Mouse (Mus musculus) adrenal gland, postnatal 25 days (tissue): Measurements from ENCODE around the gene Rapsn. TPM values are rescaled to one million over a fixed set of nuclear protein-coding genes. Genes with fewer than 3 reads are reported as not detected.

Experiments used
- DNase-seq: peaks from one replicate; pipeline ENCODE4 v3.0.0; 2021; ENCODE audit warnings: mixed read lengths
- total RNA-seq: library from RNA; stranded (reverse); gene quantifications from 2 replicates; pipeline ENCODE4 v1.2.3, GENCODE M21; 2021

Rapsn gene
- total RNA-seq, 1 experiment from 2014 or later: 2.9 TPM

DNA sequence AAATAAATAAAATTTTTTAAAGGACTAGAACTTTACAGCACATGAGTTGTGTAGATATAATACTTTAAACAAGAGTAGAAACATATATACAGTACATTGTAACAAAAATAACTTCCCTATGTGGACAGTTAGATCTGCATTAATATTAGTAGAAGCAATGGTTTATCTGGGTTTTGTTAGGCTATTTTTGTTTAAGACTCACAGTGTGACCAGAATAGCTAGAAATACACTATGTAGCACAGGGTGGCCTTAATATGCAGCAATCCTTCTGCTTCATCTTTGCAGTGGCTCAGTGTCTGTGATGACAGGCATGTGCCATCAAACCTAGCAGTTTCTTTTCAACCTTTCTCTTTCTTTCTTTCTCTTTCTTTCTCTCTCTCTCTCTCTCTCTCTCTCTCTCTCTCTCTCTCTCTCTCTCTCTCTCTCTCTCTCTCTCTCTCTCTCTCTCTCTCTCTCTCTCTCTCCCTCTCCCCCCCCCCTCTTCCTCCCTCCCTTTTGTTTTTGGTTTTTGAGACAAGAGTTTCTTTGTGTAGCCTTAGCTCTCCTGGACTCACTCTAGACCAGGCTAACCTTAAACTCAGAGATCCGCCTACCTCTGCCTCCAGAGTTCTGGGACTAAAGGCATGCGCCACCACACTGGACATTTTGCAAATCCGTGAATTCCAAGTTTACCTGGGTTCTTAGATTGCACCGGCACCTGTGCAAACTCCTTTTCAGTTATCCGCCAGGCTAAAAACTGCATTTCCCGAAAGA is 17.9 kb downstream of the Rapsn start:
- no peak for DNase-seq

DNA sequence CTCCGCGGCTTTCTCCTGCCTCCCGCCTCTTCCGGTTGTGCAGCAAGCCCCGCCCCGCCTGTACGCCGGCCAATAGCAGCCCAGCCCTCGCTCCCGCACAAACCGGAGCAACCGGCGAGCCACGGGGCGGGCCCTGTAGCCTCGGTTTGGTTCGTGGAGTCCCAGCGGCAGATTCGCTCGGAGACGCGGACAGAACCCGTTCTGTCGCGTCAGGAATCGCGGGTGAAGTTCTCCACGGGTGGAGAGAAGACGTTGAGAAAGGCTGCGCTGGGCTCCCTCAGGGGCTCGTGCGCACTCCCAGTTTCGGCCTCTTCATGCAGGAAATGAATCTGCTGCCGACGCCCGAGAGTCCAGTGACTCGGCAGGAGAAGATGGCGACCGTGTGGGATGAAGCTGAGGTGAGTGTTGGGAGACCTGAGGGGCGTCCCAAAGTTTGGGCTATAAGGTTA is 18.5 kb downstream of the Rapsn start, which contains the start of gene Psmc3:
TSS of gene Psmc3 (plus strand) at position 76 of the 449 bp plus-strand sequence.
- DNase-seq: peak; percentile 98

DNA sequence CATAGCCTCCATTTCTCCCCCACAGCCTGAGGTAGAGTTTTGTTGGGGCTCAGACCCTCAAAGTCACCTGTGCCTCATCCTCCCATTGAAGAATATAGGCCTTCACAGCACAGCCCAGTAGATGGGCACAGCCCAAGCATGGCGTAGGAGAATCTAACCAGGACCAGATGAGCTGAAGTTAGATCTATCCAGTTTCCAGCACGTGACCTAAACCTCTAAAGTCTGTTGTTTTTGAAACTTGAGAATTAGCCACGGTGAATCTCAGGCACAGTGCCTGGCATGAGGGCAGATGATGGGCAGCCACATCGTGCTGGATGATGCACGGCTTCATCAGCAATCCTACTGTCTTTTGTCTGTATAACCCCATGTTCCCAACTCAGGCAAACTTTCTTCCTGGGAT is 23.0 kb downstream of the Rapsn start:
- no peak for DNase-seq

GRCm38 (mm10) chr2:91059376-91059775 is 24.0 kb downstream of the Rapsn start:
- DNase-seq: no peak

DNA sequence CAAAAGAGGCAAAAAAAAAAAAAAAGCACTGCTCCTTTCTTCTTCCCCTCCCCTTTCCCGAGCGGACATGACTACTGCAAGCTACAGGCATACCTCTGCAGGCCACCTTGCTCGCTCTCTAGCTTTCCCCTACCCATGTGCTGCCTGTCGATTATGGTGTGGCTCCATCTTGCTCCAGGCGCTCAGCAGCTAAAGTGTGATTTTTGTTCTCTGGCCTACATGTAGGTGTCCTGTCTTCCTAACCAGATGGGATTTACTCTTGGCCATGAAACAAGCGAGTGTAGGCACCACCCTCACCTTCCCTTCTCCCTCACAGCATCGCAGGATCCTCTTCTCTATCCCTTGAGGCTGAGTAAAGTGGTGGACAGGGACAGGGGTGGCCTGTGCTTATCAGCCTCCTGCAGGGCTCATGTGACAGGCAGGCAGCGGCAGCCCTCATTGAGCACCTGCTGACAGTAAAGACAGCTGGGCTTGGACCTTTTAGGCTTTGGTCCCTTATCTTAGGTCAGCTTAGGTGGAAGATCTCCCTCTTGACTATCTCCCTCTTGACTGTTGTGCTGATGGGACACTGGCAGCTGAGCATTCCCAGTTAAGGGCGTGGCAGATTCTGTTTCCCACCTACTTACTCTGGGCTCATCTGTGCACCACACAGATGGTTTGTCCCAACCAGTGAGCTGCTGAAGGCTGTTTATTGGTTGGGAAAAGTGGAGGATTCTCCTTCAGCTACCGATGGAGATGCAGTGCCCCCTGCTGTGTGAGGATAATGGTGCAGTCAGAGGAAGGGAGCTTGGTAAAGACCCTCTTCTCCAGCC is 25.3 kb downstream of the Rapsn start:
- peak; percentile 39 for DNase-seq

DNA sequence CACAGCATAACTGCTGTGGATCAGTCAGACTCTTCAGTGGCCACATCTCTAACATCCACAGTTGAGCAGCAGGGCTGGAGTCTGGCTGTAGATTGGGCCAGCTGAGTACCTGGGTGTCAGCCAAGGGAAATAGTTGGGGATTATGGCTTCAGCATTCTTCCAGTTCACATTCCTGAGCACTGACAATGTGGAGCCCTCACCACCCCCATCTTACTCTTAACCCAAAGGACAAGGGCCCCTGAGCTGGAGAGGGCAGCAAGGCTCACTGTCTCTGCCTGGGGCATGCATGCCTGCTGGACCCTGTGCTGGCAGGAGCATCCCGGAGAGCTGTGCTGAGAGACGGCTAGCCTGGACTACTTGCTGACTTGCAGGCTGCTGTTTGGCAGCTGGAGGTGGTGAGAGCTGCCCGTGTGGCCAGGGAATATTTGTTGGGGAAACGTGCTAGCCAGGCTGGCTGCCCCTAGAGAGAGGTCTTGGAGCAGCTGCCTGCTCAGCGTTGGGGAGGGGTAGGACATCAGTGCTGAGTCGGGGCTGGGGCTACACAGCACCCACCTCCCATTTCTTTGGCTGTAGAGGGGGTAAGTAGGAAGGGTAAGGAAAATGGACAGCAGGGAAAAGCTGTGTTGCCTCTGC is 26.5 kb downstream of the Rapsn start:
- DNase-seq: no peak

DNA sequence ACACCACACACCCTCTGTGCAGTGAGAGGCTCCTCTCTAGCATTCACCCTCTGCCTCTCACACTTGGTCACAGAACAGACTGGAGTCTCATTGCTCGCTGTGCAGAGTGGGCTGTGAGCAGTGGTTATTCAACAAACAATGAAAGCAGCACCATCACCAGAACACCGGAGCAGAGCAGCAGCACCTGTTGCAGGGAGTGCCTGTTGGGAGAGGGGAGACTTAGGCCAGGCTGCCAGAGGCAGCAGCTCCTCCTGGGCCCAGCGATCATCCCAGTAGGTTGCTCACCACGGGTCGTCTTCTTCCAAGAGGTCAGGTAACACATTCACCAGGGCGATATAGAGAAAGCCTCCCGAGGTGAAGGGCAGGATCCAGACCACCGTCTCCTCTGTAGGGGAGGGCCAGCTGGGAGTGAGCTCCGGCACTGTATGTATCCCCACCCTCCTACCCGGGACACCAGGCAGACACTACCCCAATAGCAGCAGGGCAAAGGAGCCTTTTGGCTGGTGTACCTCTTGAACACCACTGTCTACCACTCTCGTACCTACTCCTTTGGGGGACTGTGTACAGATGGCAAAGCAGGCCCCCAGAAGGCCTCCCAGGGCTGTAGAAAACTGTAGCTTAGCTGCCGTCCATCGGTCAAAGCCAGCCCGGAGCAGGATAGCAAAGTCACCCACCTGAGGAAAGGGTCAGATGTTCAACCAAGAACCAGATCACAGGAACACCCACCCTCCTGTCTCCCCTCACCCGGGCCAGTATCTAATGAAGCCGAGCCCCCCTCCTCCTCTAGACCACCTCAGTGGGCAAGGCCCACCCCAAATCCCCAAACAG is 27.6 kb downstream of the Rapsn start:
- no peak for DNase-seq

- DNase-seq: no peak
Observed at GRCm38 (mm10) chr2:91064211-91064610, 28.8 kb downstream of the Rapsn start.

- DNase-seq: peak; percentile 58
Observed at GRCm38 (mm10) chr2:91065544-91065943, 30.1 kb downstream of the Rapsn start.

GRCm38 (mm10) chr2:91066455-91066854 is 31.0 kb downstream of the Rapsn start:
- DNase-seq: no peak

- no peak for DNase-seq
Observed at GRCm38 (mm10) chr2:91068162-91068871, 32.9 kb downstream of the Rapsn start.

GRCm38 (mm10) chr2:91068872-91069165 is 33.4 kb downstream of the Rapsn start:
- DNase-seq: no peak

DNA sequence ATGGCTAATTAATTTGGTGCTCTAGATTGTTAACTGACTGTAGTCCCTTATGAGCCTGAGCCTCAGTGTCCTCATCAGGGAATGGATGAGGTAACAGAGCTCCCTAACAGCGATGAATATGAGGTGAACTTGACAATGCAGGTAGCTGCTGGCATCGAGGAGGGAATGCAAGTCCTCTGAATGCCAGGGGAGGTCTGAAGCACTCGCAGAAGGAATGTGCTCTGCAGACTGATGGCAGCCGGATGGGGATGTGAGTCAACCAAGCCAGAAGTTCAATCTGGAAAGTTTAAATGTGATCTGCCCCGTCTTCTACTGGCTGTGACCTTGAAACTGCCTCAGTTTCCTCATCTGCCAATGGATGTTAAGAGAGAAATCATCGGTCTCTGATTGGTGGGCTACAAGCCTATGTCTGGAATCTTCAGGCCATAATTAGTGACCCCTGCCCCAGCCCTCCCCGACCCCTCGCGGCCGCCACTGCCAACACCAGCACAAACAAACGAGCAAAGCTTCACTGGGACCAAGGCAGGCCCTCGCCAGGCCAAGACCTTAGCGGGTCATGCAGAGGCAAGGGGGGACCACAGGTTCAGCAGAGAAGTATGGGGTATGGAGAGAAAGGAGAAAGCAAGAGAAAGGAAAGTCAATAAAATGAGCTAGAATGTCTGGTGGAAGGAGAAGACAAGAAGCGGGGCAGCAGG is 34.0 kb downstream of the Rapsn start:
- DNase-seq: no peak

- DNase-seq: peak; percentile 95
Observed at GRCm38 (mm10) chr2:91070076-91070800, 34.8 kb downstream of the Rapsn start, which contains the start of gene Slc39a13. Gene Slc39a13, minus strand, starts transcription at chr2:91070417.

DNA sequence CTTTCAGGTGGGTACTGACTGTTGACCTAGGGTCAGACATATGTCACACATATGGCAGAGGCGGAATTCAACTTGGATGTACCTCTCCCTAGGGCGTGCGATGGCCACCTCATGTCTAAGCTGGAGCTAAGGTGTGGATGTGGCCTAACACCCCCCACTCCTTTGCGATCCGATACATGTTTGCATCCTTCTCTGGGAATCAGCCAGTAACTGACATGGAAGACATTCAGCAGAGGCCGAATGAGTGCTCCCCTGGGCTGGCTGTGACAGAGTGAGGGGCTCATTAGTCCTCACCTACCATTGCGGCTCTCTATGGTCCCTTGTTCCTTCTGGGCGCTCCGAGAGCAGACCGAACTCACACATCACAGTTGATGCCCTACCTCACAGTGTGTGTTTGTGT is 35.6 kb downstream of the Rapsn start:
- DNase-seq: no peak

DNA sequence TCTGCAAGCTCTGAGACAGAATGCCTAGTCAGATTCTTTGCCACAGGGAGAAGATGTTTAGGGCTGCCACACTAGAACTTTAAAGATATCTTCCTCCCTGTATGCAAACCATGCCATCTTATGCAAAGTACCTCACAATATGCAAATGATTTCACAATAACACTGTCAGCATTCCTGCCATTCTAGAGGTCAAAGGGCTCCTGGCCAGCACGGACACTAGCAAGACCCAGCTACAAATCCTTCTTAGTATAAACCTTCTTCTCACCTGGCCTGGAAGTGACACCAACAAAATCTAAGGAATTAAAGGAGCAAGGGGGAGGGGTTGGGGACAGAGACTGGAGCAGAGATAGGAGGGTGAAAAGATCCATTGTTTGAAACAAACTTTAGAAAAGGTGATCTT is 36.7 kb downstream of the Rapsn start:
- no peak for DNase-seq

GRCm38 (mm10) chr2:91077957-91078313 is 42.5 kb downstream of the Rapsn start:
- DNase-seq: no peak

GRCm38 (mm10) chr2:91078314-91079025 is 43.0 kb downstream of the Rapsn start:
- DNase-seq: no peak

DNA sequence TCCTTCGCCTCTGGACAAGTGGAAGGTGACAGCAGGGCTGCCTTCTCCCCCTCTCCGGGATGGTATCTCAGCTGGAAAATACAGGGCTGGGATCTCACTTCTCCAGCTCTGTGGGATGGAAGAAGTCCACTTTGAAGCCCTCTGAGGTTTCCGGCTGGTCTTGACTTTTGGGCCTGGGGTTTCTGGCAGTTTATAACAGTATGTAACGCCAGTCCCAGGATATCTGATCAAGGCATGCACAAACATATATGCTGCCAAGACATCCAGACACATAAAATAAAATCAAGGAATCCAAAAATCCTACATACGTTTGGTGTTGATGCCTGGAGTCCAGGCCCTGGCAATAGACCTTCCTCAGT is 43.6 kb downstream of the Rapsn start:
- DNase-seq: no peak
